ENCODE assay signal across 21 mouse cellular contexts in genomic region chr5:128570848-128571247, GRCm38 (mm10). TPM values are rescaled to one million over a fixed set of nuclear protein-coding genes. Genes with fewer than 3 reads are reported as not detected.
A peak's percentile ranks its signal among the peaks of the same experiment; 100 is the strongest.
DNase-seq lines count a peak whose midpoint lies in the region; ATAC-seq lines count a peak whose summit lies in the region.
"Had no signal": no experiment of that assay in that cellular context is flagged by ENCODE, and none has a peak within 500 bp of the region (broad histone marks: within the 10 kb centered on the region; RNA-seq: fewer than 3 reads in every experiment).

No protein-coding gene starts in this region.

- H3K4me2 ChIP-seq in hindbrain, embryonic 16.5 days (ENCODE audit: low read length) = no peak overlapping the region
- H3K4me2 ChIP-seq in midbrain, embryonic 13.5 days (replicated peaks) = no peak overlapping the region
- H3K4me2 ChIP-seq: embryonic facial prominence, embryonic 12.5 days; forebrain, embryonic 15.5 days; hindbrain, embryonic 14.5 days had no signal

- H3K27ac ChIP-seq in hindbrain, embryonic 10.5 days = peak overlapping the region; percentile 18; the same call in 1 of the 2 replicates
- no peak overlapping the region for H3K27ac ChIP-seq in hindbrain, embryonic 16.5 days (ENCODE audit: low read depth, low read length)
- peak overlapping the region; percentile 47; the same call in 1 of the 2 replicates for H3K27ac ChIP-seq in midbrain, embryonic 10.5 days (replicated peaks)
- H3K27ac ChIP-seq in midbrain, embryonic 13.5 days = no peak overlapping the region
- H3K27ac ChIP-seq: embryonic facial prominence, embryonic 12.5 days; forebrain, embryonic 15.5 days; heart, embryonic 10.5 days; hindbrain, embryonic 14.5 days had no signal

- 89% methylated on average over 5 of the region's 5 CpGs for WGBS in hindbrain, embryonic 10.5 days
- whole genome bisulfite sequencing in hindbrain, embryonic 16.5 days = 65% methylated on average over 5 of the region's 5 CpGs
- 90% methylated on average over 5 of the region's 5 CpGs for WGBS in midbrain, embryonic 10.5 days
- 83% methylated on average over 5 of the region's 5 CpGs for WGBS in midbrain, embryonic 13.5 days

- DNase-seq in hindbrain, embryonic 10.5 days (ENCODE audit: low spot score) = no peak
- no peak for DNase-seq in midbrain, embryonic 10.5 days (ENCODE audit: low spot score)
- DNase-seq in ovary, postnatal 36 days (ENCODE audit: low spot score) = no peak
- DNase-seq: adrenal gland, postnatal 14 days; cerebellum, adult 2 months; cerebellum, postnatal 10 days; gastrocnemius, postnatal 36 days; heart, adult 18-20 months; heart, postnatal 10 days had no signal

- no peak overlapping the region for H3K4me3 ChIP-seq in hindbrain, embryonic 10.5 days
- no peak overlapping the region for H3K4me3 ChIP-seq in hindbrain, embryonic 16.5 days (ENCODE audit: low read length)
- H3K4me3 ChIP-seq in midbrain, embryonic 10.5 days = no peak overlapping the region
- H3K4me3 ChIP-seq in midbrain, embryonic 13.5 days (replicated peaks) = no peak overlapping the region
- H3K4me3 ChIP-seq: embryonic facial prominence, embryonic 12.5 days; forebrain, embryonic 15.5 days; heart, embryonic 10.5 days had no signal

- no peak overlapping the region for H3K9ac ChIP-seq in hindbrain, embryonic 16.5 days (ENCODE audit: low read depth, low read length)
- no peak overlapping the region for H3K9ac ChIP-seq in midbrain, embryonic 13.5 days (replicated peaks)
- H3K9ac ChIP-seq: embryonic facial prominence, embryonic 12.5 days; forebrain, embryonic 15.5 days; hindbrain, embryonic 14.5 days had no signal

- 0 out of 2 replicates have a peak, but pooled peaks cover 8% of the 10 kb centered on the region for H3K9me3 ChIP-seq in hindbrain, embryonic 10.5 days
- H3K9me3 ChIP-seq in hindbrain, embryonic 16.5 days (ENCODE audit: control insufficient read depth, low read length) = no peaks in the 10 kb centered on the region
- peaks cover 8% of the 10 kb centered on the region; the same call in 1 of the 2 replicates for H3K9me3 ChIP-seq in midbrain, embryonic 10.5 days (replicated peaks)
- H3K9me3 ChIP-seq in midbrain, embryonic 13.5 days = no peaks in the 10 kb centered on the region
- H3K9me3 ChIP-seq: embryonic facial prominence, embryonic 12.5 days; forebrain, embryonic 15.5 days; heart, embryonic 10.5 days had no signal

- peaks cover 8% of the 10 kb centered on the region for H3K27me3 ChIP-seq in hindbrain, embryonic 10.5 days (ENCODE audit: insufficient read depth, poor library complexity, severe bottlenecking)
- H3K27me3 ChIP-seq in hindbrain, embryonic 16.5 days (replicated peaks; ENCODE audit: control insufficient read depth, insufficient read depth, low read length) = no peaks in the 10 kb centered on the region
- no peaks in the 10 kb centered on the region for H3K27me3 ChIP-seq in midbrain, embryonic 10.5 days (ENCODE audit: low read depth, poor library complexity, severe bottlenecking)
- 0 out of 2 replicates have a peak, but pooled peaks cover 5% of the 10 kb centered on the region for H3K27me3 ChIP-seq in midbrain, embryonic 13.5 days
- H3K27me3 ChIP-seq: embryonic facial prominence, embryonic 12.5 days; forebrain, embryonic 15.5 days; Patski had no signal

- no peaks in the 10 kb centered on the region for H3K36me3 ChIP-seq in hindbrain, embryonic 10.5 days
- H3K36me3 ChIP-seq in hindbrain, embryonic 16.5 days (ENCODE audit: control insufficient read depth, insufficient read depth, low read length) = no peaks in the 10 kb centered on the region
- no peaks in the 10 kb centered on the region for H3K36me3 ChIP-seq in midbrain, embryonic 10.5 days
- no peaks in the 10 kb centered on the region for H3K36me3 ChIP-seq in midbrain, embryonic 13.5 days
- H3K36me3 ChIP-seq: embryonic facial prominence, embryonic 12.5 days; forebrain, embryonic 15.5 days; heart, embryonic 10.5 days had no signal

- peaks cover 48% of the 10 kb centered on the region for H3K4me1 ChIP-seq in hindbrain, embryonic 10.5 days (replicated peaks)
- H3K4me1 ChIP-seq in hindbrain, embryonic 16.5 days (ENCODE audit: control insufficient read depth, insufficient read depth, low read depth, low read length) = no peaks in the 10 kb centered on the region
- peaks cover 37% of the 10 kb centered on the region for H3K4me1 ChIP-seq in midbrain, embryonic 10.5 days
- H3K4me1 ChIP-seq in midbrain, embryonic 13.5 days (replicated peaks) = peaks cover 12% of the 10 kb centered on the region; the same call in 1 of the 2 replicates
- H3K4me1 ChIP-seq: forebrain, embryonic 15.5 days had no signal

- ATAC-seq in hindbrain, embryonic 16.5 days = no peak
- ATAC-seq in midbrain, embryonic 13.5 days = no peak
- ATAC-seq in common myeloid progenitor, adult 5-6 weeks (replicated peaks; ENCODE audit: low read depth, poor library complexity, severe bottlenecking) = peak; percentile 66
- ATAC-seq in megakaryocyte progenitor cell, adult 5-6 weeks (replicated peaks; ENCODE audit: poor library complexity) = peak; percentile 58
- ATAC-seq: activated CD4-positive, CD25-positive, alpha-beta regulatory T cell, adult 4 months; forebrain, embryonic 15.5 days; Patski had no signal

RNA-seq across cellular contexts. Expression of gene Fzd10, which starts 29.8 kb away (rescaled TPM):
- polyA plus RNA-seq in hindbrain, embryonic 10.5 days (2016; fragmentation: Nextera tagmentation; extraction: Ambion mirVana) = 16.0 and 22.3 TPM in 2 replicates
- polyA plus RNA-seq in hindbrain, embryonic 16.5 days (2015; fragmentation: Nextera tagmentation; extraction: Ambion mirVana) = 2.9 and 3.1 TPM in 2 replicates
- polyA plus RNA-seq in midbrain, embryonic 10.5 days (2016; fragmentation: Nextera tagmentation; extraction: Ambion mirVana) = 14.0 and 15.0 TPM in 2 replicates
- polyA plus RNA-seq in midbrain, embryonic 13.5 days (2015; fragmentation: Nextera tagmentation; extraction: Ambion mirVana) = 10.9 and 14.6 TPM in 2 replicates
- 0.05 TPM in 1 of 2 replicates, not detected in the other for total RNA-seq in common myeloid progenitor, adult 5-6 weeks (2017)
- total RNA-seq in megakaryocyte progenitor cell, adult 5-6 weeks (2015) = not detected in 2 replicates
- not detected in 2 replicates for total RNA-seq in megakaryocyte progenitor cell, adult 5-6 weeks (2017)
- total RNA-seq: hematopoietic stem cell, adult 5-6 weeks had no signal
- polyA plus RNA-seq: activated CD4-positive, CD25-positive, alpha-beta regulatory T cell, adult 4 months; C2C12; Patski had no signal

Comparison
In these comparisons a context has a peak if more than half of its experiments do, and no peak if none do; other contexts are left out.
1. H3K27ac ChIP-seq: peak in hindbrain, embryonic 10.5 days (single experiment) and midbrain, embryonic 10.5 days (single experiment); none in hindbrain, embryonic 16.5 days (single experiment) and midbrain, embryonic 13.5 days (single experiment).
2. ATAC-seq: peak in common myeloid progenitor, adult 5-6 weeks (single experiment) and megakaryocyte progenitor cell, adult 5-6 weeks (single experiment); none in hindbrain, embryonic 16.5 days (single experiment) and midbrain, embryonic 13.5 days (single experiment).